Mouse (Mus musculus) pancreas, adult 10 weeks (tissue): ENCODE measurements around the gene D11Wsu47e. TPM values are rescaled to one million over a fixed set of nuclear protein-coding genes. Genes with fewer than 3 reads are reported as not detected.

Experiments
- polyA plus RNA-seq: library from polyadenylated mRNA; stranded (reverse); fragments of 350-450 nt; fragmentation: Illumina TruSeq; extraction: RNeasy Lipid Tissue Mini Kit (QIAGEN cat#74804); gene quantifications from one replicate; pipeline ENCODE4 v1.2.3, GENCODE M21; 2015; ENCODE audit warnings: low read depth, low replicate concordance; ENCODE audit not compliant: insufficient read depth

D11Wsu47e gene
- polyA plus RNA-seq: 1.4 TPM

DNA sequence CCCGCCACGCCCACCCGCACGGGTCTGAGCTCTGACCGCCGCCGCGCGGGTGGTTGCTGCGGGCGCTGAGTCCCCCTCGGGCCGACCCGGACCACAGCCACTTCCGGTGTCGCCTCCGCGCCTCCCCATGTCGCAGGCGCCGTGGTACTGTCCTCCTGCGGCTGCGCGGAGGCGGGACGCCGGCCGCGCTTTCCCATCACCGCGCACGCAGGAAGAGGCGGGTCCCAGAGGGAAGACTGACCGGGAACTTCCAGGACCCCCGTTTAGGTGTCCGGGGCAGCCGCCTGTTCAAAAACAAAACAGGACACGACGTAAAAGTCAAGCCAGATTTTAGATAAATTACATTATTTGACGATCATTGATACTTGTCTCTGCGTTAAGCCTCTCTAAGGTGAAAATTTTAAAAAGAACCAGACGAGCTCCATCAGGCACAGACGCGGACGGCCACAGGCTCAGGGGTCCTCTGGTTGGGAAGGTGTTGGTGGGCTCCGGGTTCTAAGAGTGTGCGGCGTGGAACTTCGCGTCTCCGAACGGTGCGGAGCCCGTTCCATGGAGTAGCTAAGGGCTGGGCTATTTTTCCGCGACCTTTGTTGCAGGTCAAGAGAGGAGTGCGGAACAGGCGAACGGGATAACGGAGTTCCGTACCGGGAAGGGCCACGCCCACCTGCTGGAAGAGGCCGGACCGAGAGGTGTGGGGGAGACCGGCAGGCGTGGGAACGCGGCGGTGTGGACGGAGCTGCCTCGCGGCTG, at the start of gene D11Wsu47e, which contains the start of gene Fam104a:
D11Wsu47e (plus strand) TSS at position 456 of the 750 bp plus-strand sequence.
Fam104a (minus strand) TSS at position 199 of the 750 bp plus-strand sequence.

DNA sequence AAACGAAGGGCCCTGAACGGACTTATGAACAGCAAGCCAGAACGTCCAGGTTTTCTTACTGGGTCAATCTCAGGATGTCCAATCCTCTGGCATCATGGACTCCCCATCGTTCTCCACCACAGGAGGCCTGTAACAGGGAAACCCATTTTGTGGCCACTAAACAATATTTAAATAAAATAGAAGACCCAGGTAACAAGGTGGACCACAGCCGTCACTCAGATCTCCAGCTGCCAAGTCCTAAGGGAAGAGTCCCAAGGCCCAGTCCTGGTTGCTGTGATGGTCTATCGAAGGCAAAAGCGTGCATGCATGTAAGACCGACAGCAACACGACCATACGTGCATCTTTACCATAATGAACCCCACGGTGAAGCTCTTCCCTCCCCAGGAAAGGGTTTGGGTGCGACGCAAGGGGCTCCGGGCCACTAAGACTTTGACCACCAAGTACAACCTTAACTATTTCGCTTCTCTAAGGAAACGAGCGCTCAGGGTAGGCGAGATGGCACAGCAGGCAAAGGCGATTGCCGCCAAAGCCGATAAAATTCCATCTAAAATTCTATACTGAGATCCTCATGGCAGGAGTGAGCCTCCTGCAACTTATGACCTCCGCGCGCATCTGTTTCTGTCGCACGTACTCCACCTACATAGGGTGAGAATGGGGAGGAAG, 35.4 kb upstream of the D11Wsu47e start, which contains the start of gene Cog1:
Cog1 (plus strand) TSS at position 480 of the 663 bp plus-strand sequence.

DNA sequence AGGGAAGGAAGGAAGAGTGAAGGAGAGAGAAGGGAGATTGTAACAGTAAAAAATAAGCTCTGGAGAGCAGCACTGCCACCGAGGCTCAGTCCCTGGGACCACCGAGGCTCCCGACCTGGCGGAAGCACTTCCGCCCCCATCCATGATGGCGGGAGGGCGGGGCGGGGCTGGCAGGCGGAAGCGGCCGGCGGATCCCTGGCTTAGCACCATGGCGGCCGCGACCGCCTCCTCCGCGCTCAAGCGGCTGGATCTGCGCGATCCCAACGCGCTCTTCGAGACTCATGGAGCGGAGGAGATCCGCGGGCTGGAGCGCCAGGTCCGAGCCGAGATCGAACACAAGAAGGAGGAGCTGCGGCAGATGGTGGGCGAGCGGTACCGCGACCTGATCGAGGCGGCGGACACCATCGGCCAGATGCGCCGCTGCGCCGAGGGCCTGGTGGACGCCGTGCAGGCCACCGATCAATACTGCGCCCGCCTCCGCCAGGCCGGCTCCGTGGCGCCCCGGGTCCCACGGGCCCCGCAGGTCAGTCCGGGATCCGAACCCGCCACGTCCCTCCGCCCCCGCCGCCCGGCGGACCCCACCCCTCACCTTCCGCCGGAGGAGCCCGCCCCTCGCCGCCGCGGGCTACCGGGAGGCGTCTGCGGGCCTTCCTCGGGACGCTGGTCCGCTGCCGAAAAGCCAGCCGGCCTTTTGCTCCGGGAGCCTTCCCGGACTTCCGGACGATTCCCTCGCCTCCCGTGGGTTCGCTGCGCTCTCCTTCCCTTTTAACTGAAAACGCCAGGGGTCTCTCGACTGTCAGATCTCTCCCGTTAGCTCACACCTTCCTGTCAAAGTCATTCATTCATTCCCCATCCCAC, 34.6 kb upstream of the D11Wsu47e start, which contains the start of gene Slc39a11:
Slc39a11 (minus strand) TSS at position 727 of the 858 bp plus-strand sequence.

DNA sequence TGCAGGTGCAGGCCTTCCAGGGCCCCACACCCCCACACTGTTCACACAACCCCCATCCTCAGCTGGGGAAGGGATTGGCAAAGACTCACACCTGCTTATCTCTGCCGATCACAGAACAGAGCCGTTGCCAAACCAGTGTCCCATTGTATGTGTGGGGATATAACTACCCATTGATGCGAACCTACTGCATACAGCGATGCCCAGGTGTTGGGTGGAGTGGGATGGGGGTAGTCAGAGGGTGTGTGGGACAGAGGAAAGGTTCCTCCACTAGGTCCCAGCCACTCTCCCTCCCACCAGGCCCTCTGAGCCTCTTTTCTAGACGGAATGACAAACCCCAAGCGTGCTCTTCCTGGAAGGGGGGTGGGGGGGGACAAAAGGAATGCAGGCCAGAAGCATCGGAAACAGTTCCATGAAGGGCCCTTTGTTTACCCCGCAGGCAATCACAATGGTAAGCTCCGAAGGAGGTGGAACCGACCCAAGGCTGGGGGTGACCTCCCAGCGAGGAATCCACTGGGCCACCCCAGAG, 25.6 kb downstream of the D11Wsu47e start, which contains the start of gene Cpsf4l:
Cpsf4l (minus strand) TSS at position 287 of the 526 bp plus-strand sequence.

Other genes starting within 250 kb of the D11Wsu47e start
- gene Sstr2, start 65.1 kb upstream of the D11Wsu47e start, polyA plus RNA-seq: 1.5 TPM
- gene Cog1, start 35.2 kb upstream of the D11Wsu47e start, polyA plus RNA-seq: 14.4 TPM
- gene Slc39a11, start 34.3 kb upstream of the D11Wsu47e start, polyA plus RNA-seq: 9.0 TPM
- 5.2 TPM for gene Fam104a, start 257 bp upstream of the D11Wsu47e start, polyA plus RNA-seq
- not detected for gene Cpsf4l, start 25.6 kb downstream of the D11Wsu47e start, polyA plus RNA-seq
- 8.1 TPM for gene Cdc42ep4, start 67.5 kb downstream of the D11Wsu47e start, polyA plus RNA-seq